Mouse (Mus musculus) thymus, postnatal 36 days (tissue): Measurements from ENCODE around the gene Spin1.
"Not testable (repeated sequence)": the region's sequence is repeated elsewhere in the genome, so short reads cannot be mapped to it uniquely, and the experiment has no call there.

Experiments used
- DNase-seq, 2 experiments: peaks; one replicate each; pipeline ENCODE4 v3.0.0; 2022; ENCODE audit warnings: mixed read lengths in 2 of 2

The Spin1 gene

DNA sequence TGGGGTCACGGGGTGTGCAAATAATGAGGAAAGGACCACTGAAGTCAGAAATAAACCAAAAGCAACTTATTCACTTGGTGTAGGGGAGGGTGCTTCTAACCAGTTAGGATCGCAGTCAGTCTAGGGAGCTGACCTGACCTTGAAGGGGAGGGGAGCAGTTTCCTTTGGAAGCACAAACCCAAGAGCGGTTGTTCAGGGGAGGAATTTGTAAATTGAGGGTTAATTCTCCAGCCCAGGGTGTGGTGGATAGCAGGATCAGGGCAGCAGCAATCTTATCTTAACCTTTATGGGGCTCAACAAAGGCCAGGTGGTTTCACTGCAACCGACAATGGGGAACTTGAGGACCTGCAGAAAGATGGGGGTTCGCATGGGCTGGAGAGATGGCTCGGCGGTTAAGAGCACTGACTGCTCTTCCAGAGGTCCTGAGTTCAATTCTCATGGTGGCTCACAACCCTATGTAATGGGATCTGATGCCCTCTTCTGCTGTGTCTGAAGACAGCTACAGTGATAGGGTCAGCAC lies 5.4 kb upstream of the Spin1 start:
- no peak for DNase-seq

DNA sequence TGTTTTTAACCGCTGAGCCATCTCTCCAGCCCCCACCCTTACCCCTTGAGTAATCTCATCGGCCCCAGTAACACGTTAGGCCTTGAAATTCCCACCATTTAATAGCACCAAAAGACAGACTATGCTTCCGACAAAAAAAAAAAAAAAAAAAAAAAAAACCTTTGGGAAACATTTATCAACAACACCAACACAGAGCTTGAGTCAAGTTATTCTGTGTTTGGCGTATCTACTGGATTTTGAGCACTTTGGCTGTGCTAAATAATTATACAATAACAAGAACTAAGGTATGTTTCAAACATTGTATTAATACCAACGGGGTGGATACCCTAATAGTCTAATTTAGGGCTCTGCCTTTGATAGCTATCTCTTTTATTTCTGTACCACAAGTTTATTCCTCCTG lies 4.0 kb upstream of the Spin1 start:
- no peak for DNase-seq

DNA sequence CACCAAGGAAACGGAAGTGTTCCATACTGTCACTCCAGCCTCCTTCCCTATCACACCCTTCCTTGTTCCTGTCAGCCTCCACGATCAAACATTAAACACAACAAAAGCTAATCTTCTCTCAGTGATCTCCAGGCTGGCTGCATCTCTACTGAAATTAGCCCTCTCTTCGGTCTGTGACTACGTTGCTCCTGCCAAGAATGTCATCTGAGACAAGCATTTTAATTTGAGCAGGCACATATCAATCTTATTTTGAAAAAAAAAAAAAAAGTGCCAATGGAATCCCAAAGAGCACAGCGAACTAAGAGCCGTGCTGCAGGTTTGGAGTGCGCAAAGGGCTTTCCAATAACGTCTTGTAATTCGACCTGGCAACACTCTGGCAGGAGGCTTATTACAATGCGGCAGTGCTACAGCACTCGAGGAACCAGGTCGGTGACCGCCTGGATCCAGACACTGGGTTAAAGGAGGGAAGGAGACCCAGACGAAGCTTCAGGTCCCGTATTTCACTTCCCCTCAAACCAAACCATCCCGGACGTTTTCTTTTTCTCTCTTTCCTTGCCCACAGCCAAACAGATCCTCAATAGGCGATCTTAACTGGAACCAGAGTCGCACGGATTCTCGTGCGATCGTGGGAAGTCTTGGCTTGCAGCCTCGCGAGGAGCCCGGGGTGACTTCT lies 984 bp upstream of the Spin1 start:
- DNase-seq, result no peak

DNA sequence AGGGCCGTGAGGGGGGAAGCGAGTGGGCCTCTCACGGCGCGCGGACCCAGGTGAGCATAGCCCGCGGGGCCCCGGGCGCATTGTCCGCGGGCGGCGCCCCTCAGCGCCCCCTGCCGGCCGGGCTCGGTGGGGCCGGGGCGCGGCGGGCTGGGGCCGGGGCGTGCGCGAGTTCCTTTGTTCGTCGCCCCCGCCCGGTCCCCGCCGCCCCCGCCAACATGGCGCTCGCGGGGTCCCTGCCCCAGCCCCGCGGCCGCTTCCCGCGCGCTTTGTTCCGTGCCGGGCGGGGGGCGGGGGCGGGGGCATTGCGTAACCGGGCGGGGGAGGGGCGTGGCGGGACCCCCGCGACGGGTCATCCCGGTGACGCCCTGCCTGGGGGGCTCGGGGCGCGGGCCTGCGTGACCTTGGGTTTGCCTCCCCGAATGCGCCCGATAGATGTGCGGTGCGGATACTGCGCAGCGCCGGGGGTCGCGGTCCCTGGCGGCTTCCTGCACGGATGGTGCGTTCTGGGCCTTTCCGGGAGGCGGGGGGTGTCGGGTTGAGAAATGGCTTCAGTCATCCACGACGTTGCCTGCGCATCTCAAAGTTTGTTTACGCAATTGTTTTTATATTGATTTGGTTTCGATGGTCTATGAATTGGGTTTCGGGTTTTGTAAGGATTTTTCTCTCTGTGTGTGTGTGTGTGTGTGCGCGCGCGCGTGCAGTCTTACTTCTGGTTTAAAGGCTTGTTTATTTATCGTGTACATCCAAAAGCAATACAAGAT lies 516 bp downstream of the Spin1 start:
- peak; percentile 75 to 79 for DNase-seq

DNA sequence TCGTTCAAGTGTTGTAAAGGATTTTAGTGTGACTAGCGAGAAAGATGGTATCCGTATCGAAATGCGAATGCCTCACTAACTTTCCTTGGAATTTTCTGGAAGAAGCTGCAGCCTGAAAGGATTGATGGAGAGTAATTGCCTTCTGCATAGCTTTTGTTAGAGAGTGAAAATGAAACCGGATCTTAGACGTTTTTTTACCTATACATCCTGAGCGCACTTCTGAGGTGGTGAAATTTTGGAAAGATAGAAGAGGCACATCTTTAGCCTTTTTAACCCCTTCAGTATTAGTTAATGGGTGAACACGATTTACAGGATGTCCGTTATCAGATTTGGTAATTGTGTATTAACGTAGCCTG lies 1.1 kb downstream of the Spin1 start:
- DNase-seq, result no peak

DNA sequence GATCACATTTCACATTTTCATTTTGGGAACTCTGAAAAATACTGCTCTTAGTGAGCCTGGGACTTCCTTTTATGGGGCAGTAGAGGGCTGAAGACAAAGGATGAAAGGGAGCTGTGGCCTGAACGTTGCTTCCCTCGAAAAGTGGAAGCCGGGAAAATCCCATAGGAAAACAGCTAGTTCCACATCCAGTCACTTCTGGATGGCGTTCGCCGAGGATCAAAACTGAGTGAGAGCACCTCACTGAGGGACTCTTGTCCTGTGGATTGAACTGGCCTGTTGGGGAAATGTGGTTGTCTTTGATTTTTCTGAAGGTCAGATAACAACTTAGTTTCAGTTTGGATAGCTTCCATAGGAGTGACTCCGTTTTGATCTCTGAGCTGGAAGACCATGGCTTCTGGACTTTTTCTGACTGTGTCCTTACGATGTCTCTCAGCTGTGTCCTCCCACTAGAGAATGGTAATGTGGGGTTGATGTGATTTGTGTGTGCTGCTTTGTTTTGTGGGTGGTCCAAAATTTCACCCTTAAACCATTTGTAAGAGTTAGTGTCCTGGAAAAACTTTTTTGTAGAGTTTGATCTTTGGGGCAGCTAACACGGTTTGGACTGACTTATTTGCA lies 2.5 kb downstream of the Spin1 start:
- DNase-seq, result no peak

DNA sequence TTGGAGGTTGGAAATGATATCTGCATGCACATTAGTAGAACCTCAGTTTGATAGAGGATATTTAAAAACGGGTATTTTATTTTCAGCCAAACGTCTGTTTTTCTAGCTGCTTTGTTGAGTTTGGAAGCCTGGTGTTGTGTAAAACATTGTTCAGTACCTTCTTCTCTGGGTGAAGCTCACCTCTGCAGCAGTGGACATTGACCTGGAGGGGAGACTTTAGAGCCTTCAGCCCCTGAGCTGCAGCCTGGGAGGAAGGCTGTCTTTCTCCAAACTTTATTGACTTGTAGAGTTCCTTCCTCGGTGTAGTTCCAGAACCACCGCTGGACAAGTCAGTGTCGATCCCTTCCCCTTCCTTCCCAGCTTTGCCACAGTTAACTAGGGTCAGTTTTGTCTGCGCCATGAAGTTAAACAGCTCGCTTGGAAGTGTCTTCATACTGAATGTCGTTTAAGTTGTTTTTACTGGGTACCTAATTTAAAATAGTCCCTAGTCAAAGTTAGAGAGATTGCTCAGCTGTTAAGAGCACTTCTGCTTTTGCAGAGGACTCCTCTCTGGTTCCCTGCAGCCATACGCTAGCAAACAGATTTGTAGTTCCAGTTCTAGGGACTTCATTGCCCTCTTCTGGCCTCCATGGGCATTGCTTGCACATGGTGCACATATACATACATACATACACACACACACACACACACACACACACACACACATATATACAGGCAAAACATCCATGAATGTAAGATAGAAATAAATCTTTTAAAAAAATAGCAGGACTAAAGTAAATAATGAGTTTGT lies 3.4 kb downstream of the Spin1 start:
- no peak for DNase-seq

DNA sequence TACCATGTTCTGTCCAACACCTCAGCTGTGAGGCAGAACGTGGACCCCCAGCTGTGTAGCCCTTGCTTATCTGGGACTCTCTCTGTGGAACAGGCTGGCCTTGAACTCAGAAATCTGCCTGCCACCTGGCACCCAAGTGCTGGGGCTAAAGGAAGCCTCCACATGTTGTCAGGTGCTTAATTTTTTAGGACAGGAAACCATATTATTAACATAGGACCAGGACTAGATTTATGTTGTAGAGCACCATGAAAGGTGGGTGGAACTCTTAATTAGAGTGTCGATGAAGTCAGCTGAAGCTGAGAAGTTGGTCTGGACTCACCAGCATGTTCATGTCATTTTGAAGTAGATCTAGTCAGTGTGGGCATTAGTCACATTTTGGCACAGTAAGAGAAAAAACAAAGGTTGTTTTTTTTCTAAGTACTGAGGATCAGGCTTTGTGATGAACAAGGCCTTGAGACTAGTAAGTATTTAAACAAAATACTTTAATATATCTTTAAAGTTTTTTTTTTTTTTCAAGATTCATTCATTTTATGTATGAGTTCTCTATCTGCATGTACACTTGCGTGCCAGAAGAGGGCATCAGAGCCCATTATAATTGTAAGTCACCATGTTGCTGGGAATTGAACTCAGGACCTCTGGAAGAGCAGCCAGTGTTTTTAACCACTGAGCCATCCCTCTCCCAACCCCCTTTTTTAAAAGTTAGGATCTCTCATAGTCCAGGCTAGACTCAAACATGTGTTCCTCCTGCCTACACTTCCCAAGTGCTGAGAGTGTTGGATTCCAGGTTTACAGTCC lies 5.4 kb downstream of the Spin1 start:
- no peak for DNase-seq

DNA sequence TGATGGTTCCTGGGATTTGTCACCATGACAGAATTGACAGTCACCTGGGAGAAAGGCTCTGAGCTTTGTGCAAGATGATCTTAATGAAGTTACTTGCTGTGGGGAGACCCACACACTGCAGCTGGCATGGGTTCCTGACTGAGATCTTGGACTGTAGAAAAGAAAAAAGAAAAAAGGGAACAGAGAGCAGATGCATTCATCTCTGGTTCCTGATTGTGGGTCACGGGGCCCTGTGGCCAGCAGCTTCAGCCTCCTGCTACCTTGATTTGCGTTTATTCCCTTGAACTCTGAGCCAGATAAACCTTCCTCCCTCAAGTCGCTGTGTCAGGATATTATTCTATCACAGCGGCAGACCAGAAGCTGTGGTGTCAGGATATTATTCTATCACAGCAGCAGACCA lies 6.1 kb downstream of the Spin1 start:
- DNase-seq, result no peak

DNA sequence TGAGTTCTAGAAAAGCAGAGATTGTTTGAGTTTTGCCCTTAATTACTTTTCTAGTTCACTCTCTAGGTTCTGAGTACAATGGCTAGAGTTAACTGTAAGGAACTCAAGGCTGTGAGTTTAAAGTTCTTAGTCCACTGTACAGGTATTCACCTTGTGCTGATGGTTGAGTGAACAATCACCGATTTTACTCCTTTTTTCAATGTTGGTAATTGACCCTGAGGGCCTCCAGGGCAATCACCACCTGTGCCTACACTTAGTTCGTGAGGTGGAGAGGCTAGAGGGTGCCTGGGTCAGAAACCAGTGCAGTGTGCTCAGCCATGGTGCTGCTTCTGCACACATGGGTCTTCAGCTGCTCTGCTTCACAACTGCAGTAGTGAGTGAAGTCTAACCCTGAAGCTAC lies 8.8 kb downstream of the Spin1 start:
- no peak for DNase-seq

DNA sequence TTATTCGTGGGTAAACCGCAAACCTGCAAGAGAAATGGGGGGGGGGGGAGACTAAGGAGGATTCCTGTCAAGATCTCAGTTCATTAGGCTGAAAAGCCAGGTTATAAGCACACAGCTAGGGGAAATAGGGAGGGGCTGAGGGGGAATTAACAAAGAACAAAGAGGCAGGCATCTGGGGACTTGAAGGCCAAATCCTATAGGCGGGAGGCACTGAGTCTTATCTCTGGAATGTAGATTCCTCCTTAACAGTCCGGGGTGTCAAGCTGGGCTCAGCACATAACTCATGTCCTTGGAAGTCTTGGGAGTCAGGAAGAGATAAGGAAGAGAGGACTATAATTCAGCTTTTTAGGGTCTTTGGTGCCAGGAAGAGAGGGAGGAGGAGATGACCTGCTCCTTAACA lies 13.7 kb downstream of the Spin1 start:
- not testable (repeated sequence) for DNase-seq

DNA sequence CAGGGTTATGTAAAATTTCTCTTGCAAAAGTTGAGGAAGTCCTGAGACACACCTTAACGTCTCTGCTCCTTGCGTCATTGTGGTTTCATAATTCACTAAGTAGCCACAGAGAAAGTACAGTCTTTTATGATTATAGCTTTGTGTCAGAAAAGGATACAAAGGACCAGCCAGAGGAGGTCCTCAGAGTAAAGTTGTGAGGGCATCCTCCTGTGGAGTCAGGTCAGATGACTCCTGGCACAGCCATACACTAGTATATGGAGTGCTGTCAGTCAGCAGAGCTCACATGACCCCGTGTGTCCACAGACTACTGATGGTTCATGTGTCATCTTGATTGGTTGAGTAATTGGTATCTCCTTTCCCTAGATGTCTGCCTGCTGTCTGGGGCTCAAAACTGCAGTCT lies 15.1 kb downstream of the Spin1 start:
- no peak for DNase-seq

DNA sequence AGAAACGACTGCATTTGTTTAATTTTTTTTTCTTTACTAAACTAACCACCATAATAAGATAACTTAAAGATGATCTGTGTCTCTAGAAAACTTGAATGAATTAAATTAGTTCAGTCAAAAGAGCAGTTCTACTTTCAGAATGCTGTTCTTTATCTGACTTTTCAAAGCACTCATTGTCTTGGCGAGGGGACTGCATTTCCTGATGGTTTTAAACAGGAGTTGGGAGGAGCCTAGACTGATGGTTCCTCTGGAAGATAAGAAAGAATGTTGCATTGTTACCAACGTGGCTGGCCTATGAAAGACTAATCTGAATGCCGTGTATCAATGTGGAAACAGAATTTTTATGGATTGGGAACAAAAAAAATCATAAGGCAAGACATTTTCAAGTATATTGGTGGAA lies 20.1 kb downstream of the Spin1 start:
- DNase-seq, result no peak

DNA sequence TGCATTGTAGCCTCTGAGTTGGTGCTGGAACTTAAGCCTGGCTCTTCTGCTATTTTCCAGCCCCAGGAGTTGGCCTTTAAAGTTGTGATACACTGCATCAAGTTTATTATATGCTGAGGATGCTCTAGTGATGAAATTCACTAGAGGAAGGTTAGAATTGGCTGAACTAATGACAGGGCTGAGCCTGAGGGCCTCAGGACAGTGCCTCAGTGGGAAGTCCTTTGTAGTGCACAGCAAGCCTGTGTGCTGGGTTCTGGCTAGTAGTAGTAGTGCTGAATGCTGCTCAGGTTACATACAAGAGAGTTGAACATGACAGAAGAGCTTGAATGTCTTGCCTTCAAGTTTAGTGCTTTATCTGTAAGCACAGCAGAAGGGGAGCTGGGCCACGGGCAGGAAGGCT lies 21.3 kb downstream of the Spin1 start:
- DNase-seq, result no peak

DNA sequence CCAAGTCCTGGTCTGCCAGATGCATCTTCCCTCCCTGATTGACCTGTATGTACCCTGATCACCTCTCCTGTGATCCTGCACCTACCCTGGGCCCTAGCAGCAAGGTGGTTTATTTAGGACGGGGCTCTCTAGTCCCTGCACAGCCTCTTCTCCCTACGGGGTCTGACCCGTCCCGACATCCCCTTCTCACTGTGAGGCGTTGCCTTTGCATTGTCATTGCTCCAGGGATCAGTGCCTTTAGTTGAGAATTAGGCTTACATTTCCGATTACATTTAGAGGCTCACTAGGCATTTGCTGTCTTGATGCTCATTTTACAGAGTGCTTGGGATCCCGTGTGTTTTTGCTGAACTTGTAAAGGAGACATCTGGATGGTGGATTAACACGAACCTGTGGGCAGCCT lies 22.1 kb downstream of the Spin1 start:
- no peak for DNase-seq

DNA sequence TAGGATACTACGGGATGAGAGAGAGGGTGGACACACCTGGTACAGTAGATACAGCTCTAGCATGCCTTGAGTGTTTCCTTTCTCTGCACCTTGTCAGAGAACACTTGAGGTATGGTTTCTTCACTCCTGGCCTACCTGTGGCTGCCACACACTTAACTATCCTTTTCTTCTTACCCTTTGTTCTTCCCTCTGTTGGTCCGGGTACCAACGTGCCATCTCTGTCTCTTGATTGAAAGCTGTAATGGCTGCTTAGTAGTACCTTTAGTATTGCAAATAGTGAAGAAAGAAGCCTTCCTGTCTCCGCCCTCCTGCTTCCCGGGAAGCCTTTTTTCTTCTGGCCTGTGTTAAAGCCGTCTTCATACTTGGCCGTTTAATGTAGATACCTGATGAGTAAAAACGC lies 24.7 kb downstream of the Spin1 start:
- no peak for DNase-seq

DNA sequence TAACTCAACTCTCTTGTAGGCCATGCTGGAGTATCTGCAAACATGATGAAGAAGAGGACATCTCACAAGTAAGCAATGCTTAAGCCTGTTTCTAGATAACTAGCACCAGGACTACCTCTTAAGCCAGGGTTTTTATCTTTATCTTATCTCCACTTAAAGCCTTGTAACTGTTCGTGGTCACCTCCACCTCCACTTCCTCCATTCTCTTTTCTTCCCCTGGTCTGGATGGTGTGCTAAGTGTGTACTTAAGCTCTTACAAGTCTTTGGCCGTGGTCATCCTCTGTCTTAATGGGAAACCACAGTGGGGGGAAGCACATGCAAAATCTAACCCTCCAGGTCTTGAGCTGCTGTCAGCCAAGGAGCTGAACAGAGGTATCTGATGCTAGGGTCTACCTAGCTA lies 27.2 kb downstream of the Spin1 start:
- no peak for DNase-seq

DNA sequence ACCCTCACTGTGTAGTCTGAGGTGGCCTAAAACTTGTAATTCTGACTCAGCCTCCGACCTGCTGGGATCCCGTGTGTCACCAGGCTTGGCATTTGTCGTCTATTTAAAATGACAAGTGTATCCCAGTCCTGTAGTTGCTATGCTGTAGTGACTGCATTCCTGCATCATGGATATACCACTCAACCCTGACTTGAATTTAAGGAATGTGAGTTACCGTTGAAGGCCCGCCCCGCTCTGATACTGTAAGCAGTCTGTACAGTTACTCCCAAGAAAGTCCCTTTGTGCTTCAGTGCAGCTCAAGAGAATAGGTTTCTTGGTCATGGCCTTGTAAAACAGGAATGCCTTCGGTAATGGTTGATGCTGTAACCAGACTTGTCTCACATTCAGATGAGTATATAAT lies 27.7 kb downstream of the Spin1 start:
- no peak for DNase-seq

DNA sequence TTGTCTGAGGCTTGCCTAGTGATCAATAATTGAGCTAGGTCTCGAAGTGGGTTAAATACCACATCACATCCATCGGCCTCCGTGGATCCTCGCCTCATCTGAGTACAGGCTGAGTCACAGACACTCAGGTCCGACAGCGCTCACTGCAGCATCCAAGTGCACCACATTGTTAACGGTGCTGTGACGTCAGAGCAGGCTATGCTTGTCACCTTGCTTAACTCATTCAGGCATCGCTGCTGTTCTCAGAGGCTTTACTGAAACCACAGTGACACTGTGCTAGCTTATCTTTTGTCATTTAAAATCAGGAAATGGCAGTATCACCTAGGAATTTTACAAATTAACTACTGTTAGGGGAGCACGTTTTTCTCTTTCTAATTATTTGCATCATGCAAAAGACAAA lies 30.5 kb downstream of the Spin1 start:
- DNase-seq, result no peak

DNA sequence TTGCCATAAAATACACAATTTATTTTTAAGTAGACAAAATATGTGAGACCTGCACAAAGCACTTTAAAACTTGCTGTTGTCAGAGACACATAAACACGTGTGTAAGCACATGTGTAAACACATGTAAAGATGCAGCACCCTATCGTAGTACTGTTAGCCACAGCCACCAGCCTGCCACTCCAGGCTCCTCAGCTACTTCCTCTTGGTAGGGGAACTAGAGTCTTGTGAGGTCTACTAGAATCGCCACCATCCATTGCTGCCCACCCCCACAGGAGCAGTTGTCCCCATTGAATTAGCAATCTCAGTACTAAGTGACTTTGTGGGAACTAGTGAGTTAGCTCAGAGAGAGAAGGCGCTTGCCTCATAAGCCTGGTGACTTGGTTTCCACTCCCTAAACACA lies 35.6 kb downstream of the Spin1 start:
- DNase-seq, result no peak

DNA sequence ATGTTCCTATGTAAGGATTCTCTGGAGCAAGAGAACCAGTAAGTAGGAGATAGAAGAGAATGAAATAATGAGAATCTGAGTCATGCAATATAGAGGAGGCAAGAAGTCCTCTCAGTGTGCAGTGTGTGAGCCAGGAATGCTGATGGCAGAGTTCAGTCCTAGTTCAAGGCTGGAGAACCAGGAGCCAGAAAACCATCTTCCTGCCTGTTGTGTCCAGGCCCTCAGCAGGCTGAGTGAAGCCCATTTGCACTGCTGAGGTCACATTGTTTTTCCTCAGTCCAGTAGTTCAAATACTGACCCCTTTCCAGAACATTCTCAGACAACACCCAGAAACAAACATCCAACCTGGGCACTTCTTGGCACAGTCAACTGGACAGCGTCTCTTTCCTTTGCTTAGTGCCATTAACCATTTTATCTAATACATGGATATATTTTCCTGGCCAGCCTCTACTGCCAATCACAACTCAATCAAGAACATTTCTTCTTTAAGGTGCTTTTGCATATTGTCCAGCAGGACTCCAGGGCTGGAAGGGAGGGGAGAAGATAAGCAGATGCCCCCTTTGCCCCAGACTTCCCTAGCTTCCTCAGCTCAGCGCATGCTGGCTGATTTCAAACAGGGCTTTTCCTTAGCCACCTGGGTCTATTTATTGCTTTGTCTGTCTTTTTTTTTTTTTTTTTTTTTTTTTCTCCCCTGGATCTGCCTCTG lies 36.5 kb downstream of the Spin1 start:
- no peak for DNase-seq

DNA sequence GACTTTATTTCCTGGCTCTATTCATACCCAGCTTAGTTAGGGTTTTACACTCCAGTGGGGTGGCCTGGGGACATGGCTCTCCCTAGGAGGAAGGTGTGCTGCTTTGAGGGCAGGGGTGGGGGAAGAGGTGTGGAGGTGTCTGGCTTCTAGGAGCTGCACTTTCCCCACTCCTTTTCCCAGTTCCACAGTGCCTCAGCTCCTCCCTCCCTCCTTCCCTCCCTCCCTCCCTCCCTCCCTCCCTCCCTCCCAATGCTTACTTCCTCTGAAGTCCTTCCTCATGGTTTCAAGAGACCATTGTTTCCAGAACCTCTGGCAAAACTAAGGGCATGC lies 37.0 kb downstream of the Spin1 start:
- no peak for DNase-seq
